Mouse (Mus musculus) CH12.LX (cell line): ENCODE measurements at regions not wholly inside any gene's neighbourhood (a gene's known extent, or its start where the extent isn't known, plus 50 kb on each side); places are given as distances from the start of the nearest gene placed in this dataset.

Experiments
- DNase-seq: peaks from one replicate; pipeline ENCODE4 v3.0.0-alpha.2; 2013; ENCODE audit errors: extremely low read depth
- H3K27ac ChIP-seq: 2 replicates; pipeline ENCODE4 v1.5.1; 2012; ENCODE audit warnings: low read depth, mild to moderate bottlenecking, control low read depth, moderate library complexity; ENCODE audit not compliant: insufficient read depth
- H3K27me3 ChIP-seq: replicated peaks from 2 replicates; pipeline ENCODE3; 2012; ENCODE audit warnings: inconsistent platforms
- H3K36me3 ChIP-seq, 2 experiments: replicated peaks in 1 of 2; 2 replicates each; pipeline versions ENCODE3 to v1.6.1; 2012; ENCODE audit warnings: inconsistent platforms in 1 of 2, low read length in 1 of 2, mild to moderate bottlenecking in 1 of 2, mixed read lengths in 1 of 2, moderate library complexity in 1 of 2; ENCODE audit not compliant: control insufficient read depth in 1 of 2, insufficient read depth in 1 of 2
- H3K4me1 ChIP-seq, 2 experiments: 2 replicates each; pipeline ENCODE4 v1.6.1; 2012; ENCODE audit warnings: inconsistent platforms in 1 of 2, moderate library complexity in 1 of 2; ENCODE audit not compliant: insufficient read depth in 2 of 2, control insufficient read depth in 1 of 2
- H3K4me2 ChIP-seq: 2 replicates; pipeline ENCODE4 v1.6.1; 2012; ENCODE audit warnings: low read depth, mild to moderate bottlenecking, control low read depth; ENCODE audit not compliant: poor library complexity, insufficient read depth, severe bottlenecking
- H3K4me3 ChIP-seq, 3 experiments: fragments of 150-350 bp in 1 of 3; sonication (generic) in 1 of 3; replicated peaks in 1 of 3; 2 replicates each; pipeline versions ENCODE3 to v1.5.1; 2011 to 2012; ENCODE audit warnings: low read depth in 2 of 3, low read length in 2 of 3, mild to moderate bottlenecking in 2 of 3, moderate library complexity in 2 of 3, control low read depth in 1 of 3, improper control_type of control experiment in 1 of 3, inconsistent platforms in 1 of 3, mixed read lengths in 1 of 3; ENCODE audit not compliant: poor library complexity in 1 of 3
- H3K79me2 ChIP-seq: replicated peaks from 2 replicates; pipeline ENCODE4 v1.6.1; 2012; ENCODE audit warnings: mild to moderate bottlenecking, moderate library complexity; ENCODE audit not compliant: control insufficient read depth, poor library complexity, insufficient read depth, severe bottlenecking; ENCODE audit errors: extremely low read depth
- H3K9ac ChIP-seq: 2 replicates; pipeline ENCODE4 v1.6.1; 2012; ENCODE audit warnings: low read depth, mild to moderate bottlenecking, control low read depth, moderate library complexity; ENCODE audit not compliant: insufficient read depth
- H3K9me3 ChIP-seq: replicated peaks from 2 replicates; pipeline ENCODE3; 2012; ENCODE audit warnings: low read length, inconsistent platforms, mixed read lengths
- BHLHE40 ChIP-seq: IDR thresholded peaks from 2 replicates; pipeline ENCODE4 v1.6.1; 2011; ENCODE audit warnings: mild to moderate bottlenecking, low read depth, low read length, improper control_type of control experiment
- CHD2 ChIP-seq: IDR thresholded peaks from 2 replicates; pipeline ENCODE4 v1.6.1; 2011; ENCODE audit warnings: low read length, improper control_type of control experiment
- CTCF ChIP-seq, 2 experiments: IDR thresholded peaks in 1 of 2; conservative IDR thresholded peaks in 1 of 2; 2 replicates each; pipeline ENCODE4 v1.5.1; 2011 to 2012; ENCODE audit warnings: low read depth in 2 of 2, low read length in 2 of 2, improper control_type of control experiment in 1 of 2, inconsistent platforms in 1 of 2, mild to moderate bottlenecking in 1 of 2, moderate library complexity in 1 of 2
- EP300 ChIP-seq: IDR thresholded peaks from 2 replicates; pipeline ENCODE4 v1.6.1; 2011; ENCODE audit warnings: low read length, improper control_type of control experiment
- GABPA ChIP-seq: IDR thresholded peaks from 2 replicates; pipeline ENCODE4 v1.6.1; 2012; ENCODE audit warnings: low read depth, low read length, improper control_type of control experiment, inconsistent platforms; ENCODE audit not compliant: insufficient replicate concordance
- IRF4 ChIP-seq: IDR thresholded peaks from 2 replicates; pipeline ENCODE4 v1.6.1; 2014; ENCODE audit warnings: low read depth, mild to moderate bottlenecking, inconsistent platforms, low read length, improper control_type of control experiment
- JUN ChIP-seq: IDR thresholded peaks from 2 replicates; pipeline ENCODE4 v1.6.1; 2011; ENCODE audit warnings: low read depth, mild to moderate bottlenecking, low read length, improper control_type of control experiment, moderate library complexity; ENCODE audit not compliant: insufficient read depth
- JUND ChIP-seq: conservative IDR thresholded peaks from 2 replicates; pipeline ENCODE4 v1.6.1; 2011; ENCODE audit warnings: low read depth, low read length, improper control_type of control experiment
- KAT2A ChIP-seq: IDR thresholded peaks from 2 replicates; pipeline ENCODE4 v1.6.1; 2012; ENCODE audit warnings: low read length, improper control_type of control experiment, inconsistent platforms; ENCODE audit not compliant: insufficient replicate concordance
- MAFK ChIP-seq: IDR thresholded peaks from 2 replicates; pipeline ENCODE4 v1.6.1; 2011; ENCODE audit warnings: low read length, improper control_type of control experiment; ENCODE audit not compliant: insufficient replicate concordance
- MAX ChIP-seq: IDR thresholded peaks from 2 replicates; pipeline ENCODE4 v1.6.1; 2011; ENCODE audit warnings: low read length, improper control_type of control experiment
- MEF2A ChIP-seq: IDR thresholded peaks from 2 replicates; pipeline ENCODE4 v1.6.1; 2014; ENCODE audit warnings: low read depth, mild to moderate bottlenecking, inconsistent platforms, low read length, improper control_type of control experiment, borderline replicate concordance
- NELFE ChIP-seq: IDR thresholded peaks from 2 replicates; pipeline ENCODE4 v1.6.1; 2011; ENCODE audit warnings: low read depth, low read length, improper control_type of control experiment
- PAX5 ChIP-seq: IDR thresholded peaks from 2 replicates; pipeline ENCODE4 v1.6.1; 2012; ENCODE audit warnings: low read length, inconsistent platforms, mixed read lengths
- POLR2AphosphoS2 ChIP-seq: IDR thresholded peaks from 2 replicates; pipeline ENCODE4 v1.6.1; 2011; ENCODE audit warnings: low read depth, low read length, improper control_type of control experiment
- SIN3A ChIP-seq: IDR thresholded peaks from 2 replicates; pipeline ENCODE4 v1.6.1; 2012; ENCODE audit warnings: low read length, improper control_type of control experiment, inconsistent platforms
- TCF12 ChIP-seq: IDR thresholded peaks from 2 replicates; pipeline ENCODE4 v1.6.1; 2014; ENCODE audit warnings: low read depth, mild to moderate bottlenecking, inconsistent platforms, low read length, improper control_type of control experiment
- USF1 ChIP-seq: IDR thresholded peaks from 2 replicates; pipeline ENCODE4 v1.6.1; 2014; ENCODE audit warnings: low read depth, mild to moderate bottlenecking, inconsistent platforms, low read length, improper control_type of control experiment
- USF2 ChIP-seq: conservative IDR thresholded peaks from 2 replicates; pipeline ENCODE4 v1.6.1; 2011; ENCODE audit warnings: low read depth, low read length, improper control_type of control experiment
- ZKSCAN1 ChIP-seq: IDR thresholded peaks from 2 replicates; pipeline ENCODE4 v1.6.1; 2012; ENCODE audit warnings: low read depth, inconsistent platforms, low read length, improper control_type of control experiment, borderline replicate concordance
- ZMIZ1 ChIP-seq: IDR thresholded peaks from 2 replicates; pipeline ENCODE4 v1.6.1; 2012; ENCODE audit warnings: low read depth, mild to moderate bottlenecking, inconsistent platforms, low read length, improper control_type of control experiment
- ZNF384 ChIP-seq: IDR thresholded peaks from 2 replicates; pipeline ENCODE4 v1.6.1; 2012; ENCODE audit warnings: low read depth, low read length, improper control_type of control experiment, inconsistent platforms
- dilution Hi-C: fragments of 300-500 bp; cut with MboI; formaldehyde crosslinking; loops from 2 replicates; pipeline ENCODE4 v1.14.3; 2020; ENCODE audit warnings: low sequenced_read_pairs; ENCODE audit not compliant: extremely low pct_unique_long_range_greater_than_20kb, extremely low pct_ligation_motif_present
- in situ Hi-C: fragments of 300-500 bp; cut with MboI; formaldehyde crosslinking; loops from 3 replicates; pipeline ENCODE4 v1.14.3; 2019; ENCODE audit warnings: low sequenced_read_pairs, low pct_ligation_motif_present, low pct_unique_long_range_greater_than_20kb, mixed read lengths

GRCm38 (mm10) chr10:26500265-26500935 lies 124.6 kb upstream of the L3mbtl3 start:
- Histone ChIP-seq H3K9ac (no peak overlapping the region), H3K79me2 (no peaks in the 10 kb centered on the region), H3K36me3 (peaks cover 12 to 45% of the 10 kb centered on the region in 2 experiments), H3K4me3 (no peak overlapping the region), H3K9me3 (no peaks in the 10 kb centered on the region), H3K4me1 (no peaks in the 10 kb centered on the region), H3K27me3 (no peaks in the 10 kb centered on the region)
- dilution Hi-C loops: no loop called here
- TF ChIP-seq EP300: no peak
- no peak for TF ChIP-seq USF2
- no peak for TF ChIP-seq ZMIZ1
- no peak for TF ChIP-seq CHD2
- TF ChIP-seq GABPA: no peak
- no peak for TF ChIP-seq CTCF (conservative IDR thresholded peaks at IDR 0.05 in 1 of 2, IDR thresholded peaks at IDR 0.05 in 1 of 2; ENCODE audit: low read depth in 2 of 2, low read length in 2 of 2)
- no peak for TF ChIP-seq POLR2AphosphoS2
- no peak for TF ChIP-seq BHLHE40
- TF ChIP-seq SIN3A: no peak
- TF ChIP-seq, all 38 proteins: peak for 0
- Histone ChIP-seq H3K27ac (no peak overlapping the region), H3K4me2 (no peak overlapping the region)
- DNase-seq: no peak
- in situ Hi-C loops: no loop called here

GRCm38 (mm10) chr10:26520879-26521278 lies 145.1 kb upstream of the L3mbtl3 start:
- Histone ChIP-seq H3K4me2 (no peak overlapping the region), H3K4me1 (no peaks in the 10 kb centered on the region), H3K36me3 (no peaks in the 10 kb centered on the region), H3K79me2 (no peaks in the 10 kb centered on the region), H3K27ac (no peak overlapping the region), H3K9me3 (no peaks in the 10 kb centered on the region), H3K9ac (no peak overlapping the region), H3K27me3 (no peaks in the 10 kb centered on the region), H3K4me3 (no peak overlapping the region)
- dilution Hi-C loops (no loop called here), in situ Hi-C loops (no loop called here)
- no peak for DNase-seq
- TF ChIP-seq JUN: no peak
- no peak for TF ChIP-seq PAX5

GRCm38 (mm10) chr10:26525848-26526546 lies 150.2 kb upstream of the L3mbtl3 start:
- Histone ChIP-seq H3K4me1 (no peaks in the 10 kb centered on the region), H3K9me3 (no peaks in the 10 kb centered on the region), H3K79me2 (no peaks in the 10 kb centered on the region), H3K27me3 (no peaks in the 10 kb centered on the region), H3K4me2 (no peak overlapping the region), H3K4me3 (no peak overlapping the region), H3K36me3 (no peaks in the 10 kb centered on the region), H3K27ac (no peak overlapping the region), H3K9ac (no peak overlapping the region)
- no peak for DNase-seq
- dilution Hi-C loops: no loop called here
- in situ Hi-C loops: no loop called here
- TF ChIP-seq KAT2A (no peak), TCF12 (no peak), GABPA (no peak), USF1 (no peak), IRF4 (no peak), USF2 (no peak), MEF2A (no peak), JUND (no peak), PAX5 (no peak), JUN (no peak), ZKSCAN1 (no peak), MAX (no peak), NELFE (no peak), ZNF384 (no peak), EP300 (no peak), BHLHE40 (no peak), SIN3A (no peak), MAFK (no peak)
